Mouse (Mus musculus): ENCODE measurements at regions not wholly inside any gene's neighbourhood (a gene's known extent, or its start where the extent isn't known, plus 50 kb on each side); places are given as distances from the start of the nearest gene placed in this dataset.

DNA sequence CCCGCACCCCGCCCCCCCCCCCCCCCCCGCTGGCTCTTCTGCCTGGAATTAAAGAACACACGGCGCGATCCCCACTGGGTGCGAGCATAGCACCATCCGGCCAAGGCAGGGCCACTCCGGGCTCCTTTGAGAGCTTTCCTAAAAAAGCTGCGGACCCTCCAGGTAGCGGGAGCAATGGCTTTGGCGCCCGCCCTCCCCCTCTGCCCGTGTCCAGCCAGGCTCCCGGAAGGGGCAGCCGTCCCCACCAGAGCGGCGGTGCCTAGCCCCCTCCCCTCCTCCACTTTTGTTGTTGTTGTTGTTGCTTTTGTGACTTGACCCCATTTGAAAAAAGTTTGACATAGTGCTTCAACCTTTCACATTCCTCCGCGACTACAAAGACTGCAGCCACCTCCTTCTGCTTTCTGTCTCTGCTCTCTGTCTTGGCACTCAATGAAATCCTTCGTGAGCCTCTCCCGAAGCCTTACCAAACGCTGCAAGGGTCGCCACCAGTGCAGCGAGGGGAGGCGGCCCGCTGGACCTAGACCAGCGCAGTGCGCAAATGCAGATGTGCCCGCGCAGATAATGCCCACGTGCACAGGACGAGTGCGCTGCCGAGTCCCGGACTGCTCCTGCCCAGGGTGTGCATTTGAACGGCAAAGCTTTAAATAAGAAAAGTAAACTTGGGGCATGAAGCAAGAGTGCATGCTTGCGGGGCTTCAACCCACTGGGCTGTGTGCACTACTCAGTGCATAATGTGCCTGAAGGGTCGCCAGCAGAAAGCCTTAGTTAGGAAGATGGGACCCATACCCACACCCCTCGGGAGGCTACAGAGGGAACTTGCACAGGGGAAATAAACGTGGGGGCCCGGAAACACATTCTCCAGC, 179.0 kb upstream of the Xlr start:
- H3K36me3 ChIP-seq (replicated peaks; ENCODE audit: control insufficient read depth, insufficient read depth), result no peaks in the 10 kb centered on the region

DNA sequence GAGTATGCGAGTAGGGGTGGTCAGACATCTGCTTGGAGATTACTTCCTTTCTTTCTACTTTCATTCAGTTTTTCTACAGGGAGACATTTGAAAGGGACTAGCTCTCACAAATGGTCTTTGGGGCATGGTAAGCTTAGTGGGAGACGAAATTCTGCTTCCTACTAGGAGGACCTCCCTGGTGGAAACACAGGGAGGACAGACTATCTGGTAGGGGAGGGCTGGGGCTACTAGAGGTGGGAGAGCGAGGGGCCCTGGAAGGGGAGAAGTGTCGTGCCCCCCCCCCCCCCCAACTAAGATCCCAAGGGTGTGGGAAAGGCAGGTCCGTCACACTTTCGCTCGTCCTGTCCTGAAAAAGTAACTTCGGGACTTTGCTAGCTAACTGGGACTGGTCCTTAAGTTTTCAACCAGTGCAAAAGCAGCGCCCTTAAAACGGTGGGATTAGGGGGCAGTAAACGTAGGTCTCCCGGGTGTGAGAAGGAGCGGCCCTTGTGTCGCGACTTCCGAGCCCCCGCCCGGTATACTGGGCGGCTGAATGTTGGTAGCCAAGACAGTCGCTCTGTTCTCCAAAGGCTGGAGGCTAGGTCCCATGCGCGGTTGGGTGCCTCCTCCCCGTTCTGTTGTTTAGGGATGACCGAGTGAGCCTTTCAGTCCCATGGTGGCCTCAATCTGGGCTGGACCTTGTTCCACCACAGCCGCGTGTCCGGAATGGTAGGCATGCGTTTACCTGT, 178.2 kb upstream of the Xlr start:
- WGBS, result 13% methylated on average over 24 of the region's 28 CpGs
- H3K4me2 ChIP-seq (replicated peaks), result peak overlapping the region; percentile 74
- H3K27me3 ChIP-seq (ENCODE audit: control insufficient read depth, insufficient read depth, low read length), result peaks cover 14% of the 10 kb centered on the region; the same call in 1 of the 2 replicates
- no peaks in the 10 kb centered on the region for H3K9me3 ChIP-seq (ENCODE audit: control insufficient read depth, low read length)
- H3K4me1 ChIP-seq (replicated peaks; ENCODE audit: control insufficient read depth, insufficient read depth, low read length), result 0 out of 2 replicates have a peak, but pooled peaks cover 5% of the 10 kb centered on the region
- H3K27ac ChIP-seq, result no peak overlapping the region
- ATAC-seq (ENCODE audit: low FRiP score) (no peak), DNase-seq (ENCODE audit: low spot score) (no peak)
- peak overlapping the region; percentile 35 for H3K4me3 ChIP-seq (replicated peaks; ENCODE audit: low read length)
- H3K9ac ChIP-seq, result no peak overlapping the region
- H3K36me3 ChIP-seq (replicated peaks; ENCODE audit: control insufficient read depth, insufficient read depth), result no peaks in the 10 kb centered on the region

More for the DNA sequence above, 179.0 kb upstream of the Xlr start:
- H3K9me3 ChIP-seq (ENCODE audit: control insufficient read depth, low read length), result no peaks in the 10 kb centered on the region
- peaks cover 14% of the 10 kb centered on the region; the same call in 1 of the 2 replicates for H3K27me3 ChIP-seq (ENCODE audit: control insufficient read depth, insufficient read depth, low read length)
- 0 out of 2 replicates have a peak, but pooled peaks cover 5% of the 10 kb centered on the region for H3K4me1 ChIP-seq (replicated peaks; ENCODE audit: control insufficient read depth, insufficient read depth, low read length)
- no peak overlapping the region for H3K27ac ChIP-seq
- no peak overlapping the region for H3K9ac ChIP-seq
- DNase-seq (ENCODE audit: low spot score), result no peak
- ATAC-seq (ENCODE audit: low FRiP score), result no peak
- WGBS, result 15% methylated on average over 39 of the region's 42 CpGs
- peak overlapping the region; percentile 35 for H3K4me3 ChIP-seq (replicated peaks; ENCODE audit: low read length)
- H3K4me2 ChIP-seq (replicated peaks), result peak overlapping the region; percentile 74

DNA sequence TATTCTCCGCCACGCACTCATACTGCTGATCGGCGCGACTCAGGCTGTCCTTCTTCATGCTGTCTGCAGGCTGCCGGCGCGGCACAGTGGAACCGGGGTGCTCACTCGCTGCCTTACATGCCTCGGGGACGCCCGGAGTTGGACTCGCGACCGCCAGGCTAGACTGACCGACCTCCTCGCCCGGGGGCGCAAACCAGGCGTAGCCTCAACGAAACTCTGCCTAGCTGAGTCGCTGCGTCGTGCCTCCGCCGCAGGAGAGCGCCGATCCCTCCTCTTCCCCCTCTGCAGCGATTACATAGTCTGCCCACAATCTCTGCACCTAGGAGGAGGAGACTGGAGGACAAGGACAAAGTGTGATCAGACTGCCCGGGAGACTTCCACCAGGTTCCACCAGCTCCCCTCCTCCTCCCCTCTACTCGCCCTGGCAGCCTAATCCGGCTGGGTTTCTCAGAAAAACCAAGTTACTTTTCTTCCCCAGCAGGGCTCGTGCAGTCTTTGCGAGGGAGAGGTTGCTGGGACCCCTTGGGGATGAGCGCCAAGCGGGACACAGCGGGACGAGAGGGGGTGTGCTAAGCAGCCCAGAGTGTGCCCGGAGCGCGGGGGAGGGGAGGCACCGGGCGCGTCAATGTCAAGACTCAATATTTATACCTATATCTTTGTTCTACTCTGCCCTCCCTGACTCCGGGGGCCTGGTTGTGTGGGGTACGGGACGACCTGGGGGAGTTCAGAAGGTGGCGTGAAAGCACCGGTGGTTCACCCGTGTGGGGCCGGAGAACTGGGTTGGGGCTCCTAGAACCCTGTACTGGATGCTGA, 177.4 kb upstream of the Xlr start:
- 0 out of 2 replicates have a peak overlapping the region, but pooled peaks have one; percentile 4 for H3K9ac ChIP-seq
- no peak for DNase-seq (ENCODE audit: low spot score)
- 22% methylated on average over 51 of the region's 52 CpGs for WGBS

More for the DNA sequence above, 177.4 kb upstream of the Xlr start:
- no peaks in the 10 kb centered on the region for H3K36me3 ChIP-seq (replicated peaks; ENCODE audit: control insufficient read depth, insufficient read depth)
- H3K4me3 ChIP-seq (replicated peaks; ENCODE audit: low read length), result peak overlapping the region; percentile 35
- H3K9me3 ChIP-seq (ENCODE audit: control insufficient read depth, low read length), result no peaks in the 10 kb centered on the region
- 0 out of 2 replicates have a peak, but pooled peaks cover 5% of the 10 kb centered on the region for H3K4me1 ChIP-seq (replicated peaks; ENCODE audit: control insufficient read depth, insufficient read depth, low read length)
- peak overlapping the region; percentile 74 for H3K4me2 ChIP-seq (replicated peaks)
- no peak overlapping the region for H3K27ac ChIP-seq
- H3K27me3 ChIP-seq (ENCODE audit: control insufficient read depth, insufficient read depth, low read length), result peaks cover 14% of the 10 kb centered on the region; the same call in 1 of the 2 replicates
- ATAC-seq (ENCODE audit: low FRiP score), result peak; percentile 55
